Comparison of ENCODE assay signal across 22 mouse cellular contexts in genomic region chr5:92951079-92951478, GRCm38 (mm10).
"Had no signal": no experiment of that assay in that cellular context is flagged by ENCODE, and none has a peak within 500 bp of the region (broad histone marks: within the 10 kb centered on the region; RNA-seq: fewer than 3 reads in every experiment).

No protein-coding gene starts in this region.

- H3K9ac ChIP-seq: liver, postnatal 0 days; lung, embryonic 15.5 days; midbrain, embryonic 12.5 days; neural tube, embryonic 13.5 days; neural tube, embryonic 15.5 days had no signal

- H3K4me3 ChIP-seq: lung, embryonic 15.5 days; midbrain, embryonic 10.5 days; midbrain, embryonic 12.5 days; myocyte; neural tube, embryonic 13.5 days; neural tube, embryonic 15.5 days had no signal

- ATAC-seq: liver, postnatal 0 days; lung, postnatal 0 days; midbrain, embryonic 16.5 days had no signal

- H3K27ac ChIP-seq: lung, embryonic 15.5 days; macrophage; midbrain, embryonic 12.5 days; neural tube, embryonic 13.5 days; neural tube, embryonic 15.5 days had no signal

- H3K9me3 ChIP-seq: lung, embryonic 15.5 days; megakaryocyte, embryonic 14.5 days; midbrain, embryonic 10.5 days; midbrain, embryonic 12.5 days; neural tube, embryonic 13.5 days; neural tube, embryonic 15.5 days had no signal

- DNase-seq: liver, postnatal 0 days; lung, adult 2 months; lung, postnatal 14 days; lung, postnatal 36 days; midbrain, embryonic 14.5 days; retina, postnatal 1 day; right cerebral cortex, postnatal 25 days; right cerebral cortex, postnatal 4 days; spleen, adult 18-20 months; thymus, adult 18-20 months; thymus, postnatal 14 days; thymus, postnatal 36 days had no signal
